ENCODE assay signal across 8 mouse cellular contexts in genomic region chr17:90583826-90584534, GRCm38 (mm10).
DNase-seq lines count a peak whose midpoint lies in the region; ATAC-seq and TF ChIP-seq lines count a peak whose summit lies in the region.

No protein-coding gene starts in this region.

- no peak overlapping the region for H3K27ac ChIP-seq in heart, postnatal 0 days (ENCODE audit: low read depth)
- H3K27ac ChIP-seq in embryonic facial prominence, embryonic 14.5 days (replicated peaks; ENCODE audit: low read depth, low read length) = no peak overlapping the region

- TF ChIP-seq CTCF in heart, postnatal 0 days (IDR thresholded peaks at IDR 0.05; ENCODE audit: low read depth) = peak; percentile 49

- intact Hi-C loops in heart, postnatal 36 days (cut with DNase I) = no loop called here

- ATAC-seq in heart, postnatal 0 days (ENCODE audit: insufficient read depth, low read depth) = no peak
- 0 out of 2 replicates have a peak, but pooled peaks have one; percentile 2 for ATAC-seq in embryonic facial prominence, embryonic 14.5 days (ENCODE audit: low read depth)

- no peaks in the 10 kb centered on the region for H3K36me3 ChIP-seq in heart, postnatal 0 days (replicated peaks; ENCODE audit: control insufficient read depth, insufficient read depth, low read length)
- no peaks in the 10 kb centered on the region for H3K36me3 ChIP-seq in embryonic facial prominence, embryonic 14.5 days (ENCODE audit: control insufficient read depth, insufficient read depth, low read length)

- DNase-seq in heart, postnatal 0 days (ENCODE audit: low spot score) = peak; percentile 30
- no peak for DNase-seq in heart, postnatal 36 days
- peak; percentile 39 for DNase-seq in 3T3-L1 (ENCODE audit: low read depth, low spot score)
- peak; percentile 75 for DNase-seq in R1 (ENCODE audit: low read depth, low spot score)
- peak; percentile 11 for DNase-seq in embryonic facial prominence, embryonic 14.5 days (ENCODE audit: low spot score)
- peak; percentile 23 for DNase-seq in mesoderm, embryonic 11.5 days (ENCODE audit: low read depth, low spot score)
- no peak for DNase-seq in MN1 (ENCODE audit: low spot score)
- no peak for DNase-seq in right cerebral cortex, postnatal 14 days

- 32% methylated on average over 12 of the region's 12 CpGs for WGBS in heart, postnatal 0 days
- 49% methylated on average over 12 of the region's 12 CpGs for WGBS in embryonic facial prominence, embryonic 14.5 days

- no peaks in the 10 kb centered on the region for H3K4me1 ChIP-seq in heart, postnatal 0 days (ENCODE audit: control insufficient read depth, insufficient read depth)
- no peaks in the 10 kb centered on the region for H3K4me1 ChIP-seq in embryonic facial prominence, embryonic 14.5 days (ENCODE audit: control insufficient read depth, insufficient read depth, low read length)

- H3K27me3 ChIP-seq in heart, postnatal 0 days (ENCODE audit: control insufficient read depth, insufficient read depth, low read length) = no peaks in the 10 kb centered on the region
- H3K27me3 ChIP-seq in embryonic facial prominence, embryonic 14.5 days (replicated peaks; ENCODE audit: control insufficient read depth, insufficient read depth, low read length) = no peaks in the 10 kb centered on the region

- no peak overlapping the region for H3K4me3 ChIP-seq in heart, postnatal 0 days (ENCODE audit: low read depth, low read length)
- no peak overlapping the region for H3K4me3 ChIP-seq in embryonic facial prominence, embryonic 14.5 days (ENCODE audit: low read depth, low read length)

- no peak for TF ChIP-seq EP300 in heart, postnatal 0 days (IDR thresholded peaks at IDR 0.05; ENCODE audit: low read depth)

- H3K4me2 ChIP-seq in heart, postnatal 0 days (ENCODE audit: low read depth, low read length) = no peak overlapping the region
- H3K4me2 ChIP-seq in embryonic facial prominence, embryonic 14.5 days (ENCODE audit: low read depth, low read length) = no peak overlapping the region

- no peaks in the 10 kb centered on the region for H3K9me3 ChIP-seq in heart, postnatal 0 days (replicated peaks; ENCODE audit: control insufficient read depth, low read length)
- H3K9me3 ChIP-seq in embryonic facial prominence, embryonic 14.5 days (ENCODE audit: control insufficient read depth, low read length) = no peaks in the 10 kb centered on the region

- H3K9ac ChIP-seq in heart, postnatal 0 days (replicated peaks; ENCODE audit: low read depth, low read length) = no peak overlapping the region
- no peak overlapping the region for H3K9ac ChIP-seq in embryonic facial prominence, embryonic 14.5 days (ENCODE audit: low read depth, low read length)

Comparison
In these comparisons a context has a peak if more than half of its experiments do, and no peak if none do; other contexts are left out.
1. DNase-seq: peak in heart, postnatal 0 days (single experiment), 3T3-L1 (single experiment), R1 (single experiment), embryonic facial prominence, embryonic 14.5 days (single experiment) and mesoderm, embryonic 11.5 days (single experiment); none in heart, postnatal 36 days (0 of 2), MN1 (single experiment) and right cerebral cortex, postnatal 14 days (single experiment).